In the genomic region with DNA sequence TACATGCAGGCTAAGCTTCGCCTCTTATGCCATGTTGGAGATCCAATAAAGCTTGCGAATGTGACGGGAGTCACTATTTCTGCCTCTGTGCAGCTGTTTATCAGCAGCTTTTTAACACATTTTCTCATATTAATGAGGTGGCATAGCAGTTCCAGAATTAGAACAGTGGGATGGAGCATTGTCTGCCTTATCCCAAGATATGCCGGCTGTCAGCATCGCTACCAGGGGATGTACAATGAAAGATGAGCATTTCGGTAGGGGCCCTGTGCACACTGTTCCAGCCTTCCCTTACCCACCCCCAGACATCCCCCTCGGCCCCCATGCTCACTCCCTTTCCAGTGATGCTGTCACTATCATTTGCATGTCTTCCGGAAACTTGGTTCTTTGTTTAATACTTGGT, we compare ENCODE assay signal across 25 mouse cellular contexts.
A peak's percentile ranks its signal among the peaks of the same experiment; 100 is the strongest.
DNase-seq lines count a peak whose midpoint lies in the region; ATAC-seq and TF ChIP-seq lines count a peak whose summit lies in the region.
"Had no signal": no experiment of that assay in that cellular context is flagged by ENCODE, and none has a peak within 500 bp of the region (broad histone marks: within the 10 kb centered on the region; RNA-seq: fewer than 3 reads in every experiment).

No protein-coding gene starts in this region.

- no peak overlapping the region for H3K4me2 ChIP-seq in forebrain, embryonic 15.5 days (replicated peaks)
- H3K4me2 ChIP-seq in forebrain, embryonic 13.5 days = no peak overlapping the region
- no peak overlapping the region for H3K4me2 ChIP-seq in forebrain, postnatal 0 days (ENCODE audit: low read depth)
- H3K4me2 ChIP-seq: heart, embryonic 15.5 days had no signal

- no peaks in the 10 kb centered on the region for H3K9me3 ChIP-seq in forebrain, embryonic 15.5 days
- H3K9me3 ChIP-seq in forebrain, embryonic 13.5 days (replicated peaks) = no peaks in the 10 kb centered on the region
- H3K9me3 ChIP-seq in forebrain, postnatal 0 days (ENCODE audit: low read length) = no peaks in the 10 kb centered on the region
- H3K9me3 ChIP-seq: heart, embryonic 10.5 days; heart, embryonic 15.5 days had no signal

- peak; percentile 72 for ATAC-seq in forebrain, embryonic 15.5 days (replicated peaks)
- ATAC-seq in forebrain, embryonic 13.5 days = no peak
- ATAC-seq in forebrain, postnatal 0 days = peak; percentile 91
- ATAC-seq: intestine, postnatal 0 days; Patski had no signal

- H3K36me3 ChIP-seq in forebrain, embryonic 15.5 days = no peaks in the 10 kb centered on the region
- H3K36me3 ChIP-seq in forebrain, embryonic 13.5 days (ENCODE audit: poor library complexity, severe bottlenecking) = no peaks in the 10 kb centered on the region
- H3K36me3 ChIP-seq in forebrain, postnatal 0 days (ENCODE audit: insufficient read depth) = no peaks in the 10 kb centered on the region
- H3K36me3 ChIP-seq: heart, embryonic 10.5 days; heart, embryonic 15.5 days had no signal

- H3K4me1 ChIP-seq in forebrain, embryonic 15.5 days = peaks cover 3% of the 10 kb centered on the region
- H3K4me1 ChIP-seq in forebrain, embryonic 13.5 days = no peaks in the 10 kb centered on the region
- no peaks in the 10 kb centered on the region for H3K4me1 ChIP-seq in forebrain, postnatal 0 days (ENCODE audit: insufficient read depth)
- H3K4me1 ChIP-seq: heart, embryonic 10.5 days; heart, embryonic 15.5 days had no signal

- 75% methylated on average over 8 of the region's 8 CpGs for WGBS in forebrain, embryonic 15.5 days
- WGBS in forebrain, embryonic 13.5 days = 88% methylated on average over 8 of the region's 8 CpGs
- WGBS in forebrain, postnatal 0 days = 72% methylated on average over 8 of the region's 8 CpGs

- DNase-seq in layer of hippocampus, adult 2 months (ENCODE audit: low spot score in 2 of 2) = peak in 1 of 2 experiments; percentile 15
- DNase-seq in layer of hippocampus, adult 11-12 months (ENCODE audit: low spot score) = no peak
- peak; percentile 50 for DNase-seq in brain, adult 2 months (ENCODE audit: low read depth, low spot score)
- no peak for DNase-seq in forebrain, postnatal 0 days
- DNase-seq in thymus, postnatal 14 days = no peak
- DNase-seq: adrenal gland, postnatal 10 days; cerebellum, adult 18-20 months; cerebellum, postnatal 10 days; gastrocnemius, postnatal 25 days; heart, adult 11 months; kidney, adult 9 months; kidney, postnatal 10 days; liver; lung, adult 2 months; lung, postnatal 10 days; right cerebral cortex, postnatal 14 days had no signal

- no peak for TF ChIP-seq CTCF in layer of hippocampus, adult 2 months (conservative IDR thresholded peaks at IDR 0.05)
- no peak for TF ChIP-seq CTCF in forebrain, postnatal 0 days (IDR thresholded peaks at IDR 0.05; ENCODE audit: low read depth)

- no peak overlapping the region for H3K9ac ChIP-seq in forebrain, embryonic 15.5 days (replicated peaks)
- no peak overlapping the region for H3K9ac ChIP-seq in forebrain, embryonic 13.5 days
- H3K9ac ChIP-seq in forebrain, postnatal 0 days = no peak overlapping the region
- H3K9ac ChIP-seq: heart, embryonic 15.5 days; liver, embryonic 14.5 days had no signal

- no peaks in the 10 kb centered on the region for H3K27me3 ChIP-seq in forebrain, embryonic 15.5 days
- no peaks in the 10 kb centered on the region for H3K27me3 ChIP-seq in forebrain, embryonic 13.5 days
- no peaks in the 10 kb centered on the region for H3K27me3 ChIP-seq in forebrain, postnatal 0 days (ENCODE audit: insufficient read depth, low read length)
- H3K27me3 ChIP-seq: heart, embryonic 15.5 days had no signal

- H3K27ac ChIP-seq in forebrain, embryonic 15.5 days (replicated peaks) = peak overlapping the region; percentile 52
- no peak overlapping the region; the same call in 1 of the 2 replicates for H3K27ac ChIP-seq in forebrain, embryonic 13.5 days
- peak overlapping the region; percentile 28; the same call in 1 of the 2 replicates for H3K27ac ChIP-seq in layer of hippocampus, adult 2 months
- H3K27ac ChIP-seq in forebrain, postnatal 0 days (ENCODE audit: low read depth, low read length) = peak overlapping the region; percentile 59
- H3K27ac ChIP-seq: heart, embryonic 10.5 days; heart, embryonic 15.5 days; liver, embryonic 14.5 days; macrophage had no signal

- H3K4me3 ChIP-seq in forebrain, embryonic 15.5 days = no peak overlapping the region
- no peak overlapping the region for H3K4me3 ChIP-seq in forebrain, embryonic 13.5 days
- no peak overlapping the region for H3K4me3 ChIP-seq in layer of hippocampus, adult 2 months
- H3K4me3 ChIP-seq in forebrain, postnatal 0 days (ENCODE audit: low read depth, low read length) = no peak overlapping the region
- H3K4me3 ChIP-seq: erythroblast, embryonic 14.5 days; heart, embryonic 10.5 days; heart, embryonic 15.5 days had no signal
